Mouse (Mus musculus): ENCODE measurements around the gene Zfp961.
"Not testable (repeated sequence)": the region's sequence is repeated elsewhere in the genome, so short reads cannot be mapped to it uniquely, and the experiment has no call there.

Zfp961 gene

GRCm38 (mm10) chr8:71950482-71951221, at the start of gene Zfp961:
Zfp961 (plus strand) TSS chr8:71951038.
- DNase-seq (ENCODE audit: low spot score in 2 of 2) = peak; percentile 98 to 99

- DNase-seq (ENCODE audit: low spot score in 2 of 2) = not testable (repeated sequence)
Measured at GRCm38 (mm10) chr8:71903084-71903483, 47.8 kb upstream of the Zfp961 start.

GRCm38 (mm10) chr8:71906809-71907208, 44.0 kb upstream of the Zfp961 start:
- DNase-seq (ENCODE audit: low spot score in 2 of 2) = no peak

- no peak for DNase-seq (ENCODE audit: low spot score in 2 of 2)
Measured at GRCm38 (mm10) chr8:71907798-71908257, 43.0 kb upstream of the Zfp961 start.

- peak; percentile 88 to 92 for DNase-seq (ENCODE audit: low spot score in 2 of 2)
Measured at GRCm38 (mm10) chr8:71908309-71909261, 42.3 kb upstream of the Zfp961 start, which contains the start of the genes Zfp882 and Zfp617. Zfp882 (plus strand) TSS chr8:71908608. Zfp617 (plus strand) TSS chr8:71908635.

- no peak for DNase-seq (ENCODE audit: low spot score in 2 of 2)
Measured at GRCm38 (mm10) chr8:71912286-71912685, 38.6 kb upstream of the Zfp961 start.

- peak; percentile 96 to 97 for DNase-seq (ENCODE audit: low spot score in 2 of 2)
Measured at GRCm38 (mm10) chr8:71922567-71923401, 28.1 kb upstream of the Zfp961 start.

- no peak for DNase-seq (ENCODE audit: low spot score in 2 of 2)
Measured at GRCm38 (mm10) chr8:71925791-71926190, 25.0 kb upstream of the Zfp961 start.

- DNase-seq (ENCODE audit: low spot score in 2 of 2) = no peak
Measured at GRCm38 (mm10) chr8:71926551-71926950, 24.3 kb upstream of the Zfp961 start.

GRCm38 (mm10) chr8:71927779-71928178, 23.1 kb upstream of the Zfp961 start:
- DNase-seq (ENCODE audit: low spot score in 2 of 2) = no peak

GRCm38 (mm10) chr8:71938037-71938436, 12.8 kb upstream of the Zfp961 start:
- DNase-seq (ENCODE audit: low spot score in 2 of 2) = not testable (repeated sequence)

GRCm38 (mm10) chr8:71940293-71941208, 10.3 kb upstream of the Zfp961 start:
- no peak for DNase-seq (ENCODE audit: low spot score in 2 of 2)

- DNase-seq (ENCODE audit: low spot score in 2 of 2) = no peak
Measured at GRCm38 (mm10) chr8:71941776-71942175, 9.1 kb upstream of the Zfp961 start.

GRCm38 (mm10) chr8:71948624-71949023, 2.2 kb upstream of the Zfp961 start:
- DNase-seq (ENCODE audit: low spot score in 2 of 2) = no peak

- DNase-seq (ENCODE audit: low spot score in 2 of 2) = no peak
Measured at GRCm38 (mm10) chr8:71951436-71952161, 761 bp downstream of the Zfp961 start.

GRCm38 (mm10) chr8:71952489-71952888, 1.7 kb downstream of the Zfp961 start:
- DNase-seq (ENCODE audit: low spot score in 2 of 2) = no peak

- not testable (repeated sequence) for DNase-seq (ENCODE audit: low spot score in 2 of 2)
Measured at GRCm38 (mm10) chr8:71952961-71953700, 2.3 kb downstream of the Zfp961 start.

GRCm38 (mm10) chr8:71954666-71955065, 3.8 kb downstream of the Zfp961 start:
- DNase-seq (ENCODE audit: low spot score in 2 of 2) = no peak

- DNase-seq (ENCODE audit: low spot score in 2 of 2) = no peak
Measured at GRCm38 (mm10) chr8:71960483-71960882, 9.6 kb downstream of the Zfp961 start.
